Mouse (Mus musculus) layer of hippocampus, postnatal 14 days (tissue): Measurements from ENCODE around the gene Abcg4. TPM values are rescaled to one million over a fixed set of nuclear protein-coding genes. Genes with fewer than 3 reads are reported as not detected.

Source experiments
- DNase-seq, 2 experiments: peaks; one replicate each; pipeline ENCODE4 v3.0.0; 2021 to 2022; ENCODE audit warnings: low spot score in 2 of 2, mixed read lengths in 1 of 2
- total RNA-seq, 2 experiments: library from RNA; stranded (reverse); gene quantifications; 2 replicates each; pipeline ENCODE4 v1.2.3; 2021

The Abcg4 gene
- total RNA-seq, 2 experiments from 2014 or later, result 69.3 to 75.8 TPM

GRCm38 (mm10) chr9:44286256-44286850 is 2.1 kb downstream of the Abcg4 start:
- DNase-seq, result no peak

- DNase-seq, result no peak
These were observed 5.2 kb downstream of the Abcg4 start for GRCm38 (mm10) chr9:44283183-44283582.

- no peak for DNase-seq
These were observed 18.4 kb downstream of the Abcg4 start for GRCm38 (mm10) chr9:44269973-44270372.

GRCm38 (mm10) chr9:44269077-44269476 is 19.3 kb downstream of the Abcg4 start:
- DNase-seq, result no peak

GRCm38 (mm10) chr9:44268432-44268831 is 20.0 kb downstream of the Abcg4 start, which contains the start of gene Nlrx1:
TSS of gene Nlrx1 (minus strand) at chr9:44268599.
- DNase-seq, result no peak

GRCm38 (mm10) chr9:44268027-44268360 is 20.4 kb downstream of the Abcg4 start:
- peak; percentile 79 to 84 for DNase-seq

- no peak for DNase-seq
These were observed 20.9 kb downstream of the Abcg4 start for GRCm38 (mm10) chr9:44267319-44268026.

- no peak for DNase-seq
These were observed 21.8 kb downstream of the Abcg4 start for GRCm38 (mm10) chr9:44266478-44267226.

- DNase-seq, result no peak
These were observed 27.0 kb downstream of the Abcg4 start for GRCm38 (mm10) chr9:44261388-44261787.

- DNase-seq, result no peak
These were observed 29.4 kb downstream of the Abcg4 start for GRCm38 (mm10) chr9:44259014-44259413.

GRCm38 (mm10) chr9:44256213-44256612 is 32.2 kb downstream of the Abcg4 start:
- DNase-seq, result no peak

GRCm38 (mm10) chr9:44255136-44255521 is 33.3 kb downstream of the Abcg4 start:
- DNase-seq, result no peak

- no peak for DNase-seq
These were observed 33.8 kb downstream of the Abcg4 start for GRCm38 (mm10) chr9:44254508-44255135.

- no peak for DNase-seq
These were observed 35.0 kb downstream of the Abcg4 start for GRCm38 (mm10) chr9:44253441-44253840.

GRCm38 (mm10) chr9:44251314-44251713 is 37.1 kb downstream of the Abcg4 start, which contains the start of gene Pdzd3:
TSS of gene Pdzd3 (minus strand) at chr9:44251471.
- no peak for DNase-seq

GRCm38 (mm10) chr9:44250445-44250844 is 38.0 kb downstream of the Abcg4 start:
- no peak for DNase-seq

GRCm38 (mm10) chr9:44249181-44250146 is 39.0 kb downstream of the Abcg4 start:
- DNase-seq, result peak; percentile 62 to 71

- DNase-seq, result no peak
These were observed 40.5 kb downstream of the Abcg4 start for GRCm38 (mm10) chr9:44247907-44248306.

- no peak for DNase-seq
These were observed 44.8 kb downstream of the Abcg4 start for GRCm38 (mm10) chr9:44243621-44244020.

GRCm38 (mm10) chr9:44241418-44241817 is 47.0 kb downstream of the Abcg4 start:
- no peak for DNase-seq

- DNase-seq, result no peak
These were observed 47.5 kb downstream of the Abcg4 start for GRCm38 (mm10) chr9:44240911-44241310.
